Mouse (Mus musculus): ENCODE measurements around the gene 1700067K01Rik.

DNA sequence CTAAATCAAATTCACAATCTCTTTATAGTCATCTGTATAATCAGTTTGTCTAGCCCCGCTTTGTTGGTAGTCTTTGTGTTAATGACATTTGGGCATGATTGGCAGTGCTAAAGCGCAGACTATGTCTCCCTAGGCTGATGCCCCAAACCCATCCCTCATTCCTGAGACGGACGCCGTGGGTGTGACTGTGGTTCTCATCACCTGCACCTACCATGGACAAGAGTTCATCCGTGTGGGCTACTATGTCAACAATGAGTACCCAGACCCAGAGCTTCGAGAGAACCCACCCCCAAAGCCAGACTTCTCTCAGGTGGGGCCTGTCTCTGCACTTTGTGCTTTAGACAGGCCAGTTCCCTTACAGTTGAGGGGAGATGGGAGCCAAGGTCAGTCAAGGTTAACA is 33.6 kb upstream of the 1700067K01Rik start:
- TF ChIP-seq CTCF (IDR thresholded peaks at IDR 0.05): no peak
- no peak for TF ChIP-seq POLR2A (IDR thresholded peaks at IDR 0.05; ENCODE audit: insufficient read depth, low read depth, low read length)
